Mouse (Mus musculus) forebrain, embryonic 14.5 days (tissue): ENCODE results near the gene Draxin. TPM values are rescaled to one million over a fixed set of nuclear protein-coding genes. Genes with fewer than 3 reads are reported as not detected.
"Not testable (repeated sequence)": the region's sequence is repeated elsewhere in the genome, so short reads cannot be mapped to it uniquely, and the experiment has no call there.

ENCODE experiments used
- ATAC-seq: fragments of 200-750 bp; cut with Nextera tagmentation; 2 replicates; pipeline ENCODE4 v1.8.0; 2017; ENCODE audit warnings: mild to moderate bottlenecking, moderate library complexity
- DNase-seq: peaks from one replicate; pipeline ENCODE4 v3.0.0-alpha.2; 2015; ENCODE audit warnings: low spot score
- H3K27ac ChIP-seq: fragments of 300-500 bp; sonication (generic); 2 replicates; pipeline ENCODE4 v1.5.1; 2014; ENCODE audit warnings: low read depth, mild to moderate bottlenecking, control low read depth, low read length, moderate library complexity
- H3K27me3 ChIP-seq: fragments of 300-500 bp; sonication (generic); replicated peaks from 2 replicates; pipeline ENCODE4 v1.6.1; 2014; ENCODE audit warnings: low read length, control low read depth, mixed read lengths; ENCODE audit not compliant: control insufficient read depth, insufficient read depth
- H3K36me3 ChIP-seq: fragments of 300-500 bp; sonication (generic); 2 replicates; pipeline ENCODE4 v1.6.1; 2014; ENCODE audit warnings: low read length, control low read depth; ENCODE audit not compliant: control insufficient read depth, insufficient read depth
- H3K4me1 ChIP-seq: fragments of 300-500 bp; sonication (generic); 2 replicates; pipeline ENCODE4 v1.6.1; 2014; ENCODE audit warnings: antibody characterized with exemption, low read length, control low read depth; ENCODE audit not compliant: control insufficient read depth, insufficient read depth
- H3K4me2 ChIP-seq: fragments of 300-500 bp; sonication (generic); 2 replicates; pipeline ENCODE4 v1.6.1; 2014; ENCODE audit warnings: mild to moderate bottlenecking, control low read depth, low read length
- H3K4me3 ChIP-seq: fragments of 300-500 bp; sonication (generic); 2 replicates; pipeline ENCODE4 v1.5.1; 2014; ENCODE audit warnings: low read depth, low read length, control low read depth
- H3K9ac ChIP-seq: fragments of 300-500 bp; sonication (generic); 2 replicates; pipeline ENCODE4 v1.6.1; 2014; ENCODE audit warnings: mild to moderate bottlenecking, low read length, control low read depth, moderate library complexity
- H3K9me3 ChIP-seq: fragments of 300-500 bp; sonication (generic); replicated peaks from 2 replicates; pipeline ENCODE4 v1.6.1; 2016; ENCODE audit warnings: low read length, control low read depth, mixed read lengths; ENCODE audit not compliant: control insufficient read depth
- WGBS: fragments of 180-500 bp; shearing (Covaris S2); extraction: QIAGEN DNeasy Blood & Tissue Kit; methylation state at CpG from one replicate; pipeline ENCODE4 v1.1.7; 2014; 5-methylcytosine and 5-hydroxymethylcytosine counted together
- polyA plus RNA-seq: library from polyadenylated mRNA; unstranded; fragments of >200 nt; fragmentation: Nextera tagmentation; extraction: Ambion mirVana; gene quantifications from 2 replicates; pipeline ENCODE4 v1.2.1, GENCODE M21; 2014

Draxin gene
- polyA plus RNA-seq, 1 experiment from 2014 or later, result 18.8 TPM

DNA sequence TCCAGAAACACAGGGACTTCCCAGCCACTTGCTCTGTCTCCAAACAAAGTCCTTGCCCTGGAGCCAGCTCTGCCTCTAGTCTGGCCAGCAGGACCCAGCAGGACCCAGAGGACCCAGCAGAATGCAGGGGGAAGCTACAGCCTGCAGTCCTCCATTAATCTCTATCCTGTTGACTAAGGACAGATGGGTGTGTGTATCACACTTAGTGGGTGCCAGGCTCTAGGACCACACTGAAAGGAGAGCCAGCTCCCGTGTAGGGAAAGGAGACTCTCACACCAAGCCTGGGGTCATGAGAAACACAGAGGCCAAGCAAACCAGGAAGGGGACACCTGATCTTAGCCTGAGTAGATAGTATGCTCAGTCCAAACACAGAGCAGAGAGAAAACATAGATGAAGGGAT lies 2.3 kb downstream of the Draxin start:
- Histone ChIP-seq H3K4me3 (peak overlapping the region; percentile 74), H3K36me3 (no peaks in the 10 kb centered on the region), H3K4me2 (peak overlapping the region; percentile 86), H3K27ac (0 out of 2 replicates have a peak overlapping the region, but pooled peaks have one; percentile 98), H3K9ac (peak overlapping the region; percentile 99), H3K9me3 (no peaks in the 10 kb centered on the region), H3K27me3 (no peaks in the 10 kb centered on the region), H3K4me1 (peaks cover 33% of the 10 kb centered on the region)
- WGBS, result 38% methylated on average over 1 of the region's 1 CpGs
- no peak for ATAC-seq
- no peak for DNase-seq

DNA sequence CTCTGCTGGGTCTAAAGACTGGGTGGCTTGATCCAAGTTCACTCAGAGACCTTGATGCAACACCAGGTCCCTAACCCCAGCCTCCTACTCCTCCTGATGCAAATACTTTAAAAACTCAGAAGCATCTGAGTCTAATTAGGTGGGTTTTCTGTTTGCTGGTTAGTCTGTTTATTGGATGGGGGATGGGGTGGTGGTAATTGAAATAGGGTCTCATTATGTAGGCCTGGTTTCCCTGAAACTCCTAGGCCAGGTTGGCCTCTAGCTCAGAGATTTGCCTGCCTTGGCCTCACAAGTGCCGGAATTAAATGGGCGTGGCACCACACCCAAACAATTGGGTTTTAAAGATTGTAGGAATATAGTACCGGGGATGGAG lies 7.8 kb downstream of the Draxin start:
- no peak for ATAC-seq
- peaks cover 34% of the 10 kb centered on the region for H3K4me1 ChIP-seq
- peak; percentile 56 for DNase-seq
- H3K4me3 ChIP-seq, result no peak overlapping the region
- H3K4me2 ChIP-seq, result peak overlapping the region; percentile 9; the same call in 1 of the 2 replicates
- no peaks in the 10 kb centered on the region for H3K36me3 ChIP-seq
- no peak overlapping the region for H3K9ac ChIP-seq
- WGBS, result 52% methylated on average over 3 of the region's 3 CpGs
- H3K27me3 ChIP-seq, result no peaks in the 10 kb centered on the region
- peak overlapping the region; percentile 90 for H3K27ac ChIP-seq
- H3K9me3 ChIP-seq, result no peaks in the 10 kb centered on the region

DNA sequence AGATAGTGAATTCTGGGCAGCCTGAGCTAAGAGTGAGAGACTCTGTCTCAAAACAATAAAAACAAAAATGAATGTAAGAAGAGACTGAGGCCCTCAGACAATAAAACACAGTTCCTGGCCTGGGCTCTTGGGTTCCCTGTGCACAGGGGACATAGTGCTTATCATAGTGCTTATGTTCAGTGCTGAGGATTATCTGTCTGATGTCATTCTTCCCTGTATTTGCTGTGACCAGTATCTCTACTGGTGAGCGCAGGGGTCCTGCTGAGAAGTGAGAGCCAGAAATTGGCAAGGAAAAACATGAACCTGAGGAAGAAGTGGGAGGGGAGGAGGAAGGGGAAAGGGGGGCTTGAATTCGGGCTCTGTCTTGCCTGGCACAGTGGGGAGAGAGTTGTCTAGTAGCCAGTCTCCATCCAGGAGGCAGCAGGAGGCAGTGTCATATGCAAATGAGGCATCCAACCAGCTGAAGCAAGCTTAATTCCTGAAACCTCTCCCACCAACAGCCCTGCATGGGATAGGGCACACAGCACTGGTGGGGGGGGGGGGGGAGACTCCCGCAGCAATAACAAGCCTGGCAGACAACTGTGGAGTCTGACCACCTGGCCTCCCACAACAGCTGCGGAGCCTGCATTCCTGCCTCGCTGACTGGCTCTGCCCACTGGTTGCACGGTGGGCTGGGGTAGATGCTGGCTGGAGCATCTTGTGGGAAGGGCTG lies 8.4 kb downstream of the Draxin start:
- Histone ChIP-seq H3K9me3 (no peaks in the 10 kb centered on the region), H3K4me3 (no peak overlapping the region), H3K4me1 (peaks cover 32% of the 10 kb centered on the region), H3K36me3 (no peaks in the 10 kb centered on the region), H3K4me2 (peak overlapping the region; percentile 9; the same call in 1 of the 2 replicates), H3K9ac (no peak overlapping the region; the same call in 1 of the 2 replicates), H3K27me3 (no peaks in the 10 kb centered on the region), H3K27ac (peak overlapping the region; percentile 90)
- ATAC-seq (peak; percentile 87), DNase-seq (peak; percentile 90)
- 2% methylated on average over 6 of the region's 6 CpGs for WGBS

DNA sequence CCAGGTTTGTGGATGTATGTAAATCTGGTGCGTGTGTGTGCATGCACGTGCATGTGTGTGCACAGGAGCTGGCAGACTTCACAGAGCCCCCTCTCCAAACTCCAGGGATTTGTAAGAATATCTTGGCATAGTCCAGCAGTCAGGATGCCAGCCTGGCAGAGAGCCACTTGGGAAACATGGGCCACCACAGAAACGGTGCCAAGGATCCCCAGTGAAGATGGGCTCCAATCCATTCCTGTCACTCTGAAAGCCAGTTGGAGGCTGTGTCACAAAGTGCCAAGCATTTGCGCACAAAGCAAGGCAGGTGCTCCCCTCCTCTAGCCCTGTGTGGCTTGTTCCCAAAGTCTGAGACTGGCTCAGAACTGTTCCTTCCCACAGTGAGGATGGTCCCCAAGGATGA lies 9.1 kb downstream of the Draxin start:
- no peaks in the 10 kb centered on the region for H3K27me3 ChIP-seq
- peak; percentile 73 for ATAC-seq
- H3K4me1 ChIP-seq, result peaks cover 27% of the 10 kb centered on the region
- peak; percentile 94 for DNase-seq
- no peaks in the 10 kb centered on the region for H3K9me3 ChIP-seq
- no peak overlapping the region for H3K9ac ChIP-seq
- no peak overlapping the region for H3K4me3 ChIP-seq
- peak overlapping the region; percentile 2; the same call in 1 of the 2 replicates for H3K4me2 ChIP-seq
- peak overlapping the region; percentile 90 for H3K27ac ChIP-seq
- 36% methylated on average over 4 of the region's 4 CpGs for WGBS
- no peaks in the 10 kb centered on the region for H3K36me3 ChIP-seq

DNA sequence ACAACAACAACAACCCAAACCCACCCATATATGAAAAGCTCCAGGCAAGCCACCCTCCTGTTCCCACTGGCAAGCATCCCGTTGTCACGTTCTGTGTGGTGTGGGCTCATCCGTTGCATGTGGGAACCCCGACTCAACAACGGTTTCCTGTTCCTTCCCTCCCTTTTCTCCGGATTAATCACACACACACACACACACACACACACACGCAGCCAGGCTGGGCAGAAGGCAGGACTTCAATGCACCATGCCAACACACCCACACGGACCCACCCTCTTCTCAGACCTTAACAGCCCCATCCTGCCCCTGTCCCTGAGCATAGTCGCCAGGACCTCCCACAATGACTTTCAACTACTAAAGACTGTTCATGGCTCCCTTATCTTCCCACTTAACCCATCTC lies 9.9 kb downstream of the Draxin start:
- Histone ChIP-seq H3K36me3 (0 out of 2 replicates have a peak, but pooled peaks cover under 1% of the 10 kb centered on the region), H3K4me3 (no peak overlapping the region), H3K4me1 (peaks cover 25% of the 10 kb centered on the region), H3K4me2 (0 out of 2 replicates have a peak overlapping the region, but pooled peaks have one; percentile 7), H3K27ac (peak overlapping the region; percentile 90), H3K9ac (no peak overlapping the region), H3K27me3 (no peaks in the 10 kb centered on the region), H3K9me3 (no peaks in the 10 kb centered on the region)
- ATAC-seq (no peak), DNase-seq (peak; percentile 53)
- WGBS, result 64% methylated on average over 9 of the region's 9 CpGs

DNA sequence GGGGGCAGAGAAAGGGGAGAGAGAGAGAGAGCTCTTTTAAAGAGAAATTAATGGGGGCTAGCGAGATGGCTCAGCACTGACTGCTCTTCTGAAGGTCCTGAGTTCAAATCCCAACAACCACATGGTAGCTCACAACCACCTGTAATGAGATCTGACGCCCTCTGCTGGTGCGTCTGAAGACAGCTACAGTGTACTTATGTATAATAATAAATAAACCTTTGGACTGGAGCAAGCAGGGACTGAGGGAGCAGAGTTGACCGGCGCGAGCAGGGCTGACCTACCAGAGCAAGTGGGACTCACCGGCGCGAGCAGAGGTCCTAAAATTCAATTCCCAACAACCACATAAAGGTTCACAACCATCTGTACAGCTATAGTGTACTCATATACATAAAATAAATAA lies 10.9 kb downstream of the Draxin start:
- not testable (repeated sequence) for H3K27ac ChIP-seq, H3K4me2 ChIP-seq, ATAC-seq, H3K27me3 ChIP-seq, DNase-seq, H3K4me3 ChIP-seq, H3K36me3 ChIP-seq, H3K9me3 ChIP-seq, H3K9ac ChIP-seq
- H3K4me1 ChIP-seq, result peaks cover 25% of the 10 kb centered on the region
- 89% methylated on average over 9 of the region's 9 CpGs for WGBS

DNA sequence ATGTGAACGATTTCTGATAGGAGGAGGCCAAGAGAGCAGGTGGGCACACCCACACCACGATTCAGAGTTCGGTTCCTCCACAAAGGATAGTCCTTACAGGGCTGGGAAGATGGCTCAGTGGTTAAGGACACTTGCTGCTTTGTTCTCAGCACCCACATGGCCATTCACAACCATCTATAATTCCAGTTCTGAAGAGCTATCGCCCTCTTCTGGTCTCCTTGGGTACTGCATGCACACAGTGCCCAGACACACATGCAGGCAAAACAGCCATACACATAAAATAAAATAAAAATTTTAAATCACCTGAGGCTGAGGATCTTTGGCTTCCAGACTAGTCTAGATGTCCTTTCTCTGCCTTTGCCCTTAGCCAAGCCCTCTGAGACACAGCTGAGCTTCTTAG lies 13.1 kb downstream of the Draxin start:
- peaks cover 16% of the 10 kb centered on the region for H3K36me3 ChIP-seq
- ATAC-seq (no peak), DNase-seq (no peak)
- WGBS, result 78% methylated on average over 4 of the region's 4 CpGs
- H3K27ac ChIP-seq, result no peak overlapping the region
- no peak overlapping the region for H3K4me2 ChIP-seq
- H3K9me3 ChIP-seq, result no peaks in the 10 kb centered on the region
- no peak overlapping the region for H3K9ac ChIP-seq
- H3K4me1 ChIP-seq, result peaks cover 17% of the 10 kb centered on the region
- no peaks in the 10 kb centered on the region for H3K27me3 ChIP-seq
- no peak overlapping the region for H3K4me3 ChIP-seq

DNA sequence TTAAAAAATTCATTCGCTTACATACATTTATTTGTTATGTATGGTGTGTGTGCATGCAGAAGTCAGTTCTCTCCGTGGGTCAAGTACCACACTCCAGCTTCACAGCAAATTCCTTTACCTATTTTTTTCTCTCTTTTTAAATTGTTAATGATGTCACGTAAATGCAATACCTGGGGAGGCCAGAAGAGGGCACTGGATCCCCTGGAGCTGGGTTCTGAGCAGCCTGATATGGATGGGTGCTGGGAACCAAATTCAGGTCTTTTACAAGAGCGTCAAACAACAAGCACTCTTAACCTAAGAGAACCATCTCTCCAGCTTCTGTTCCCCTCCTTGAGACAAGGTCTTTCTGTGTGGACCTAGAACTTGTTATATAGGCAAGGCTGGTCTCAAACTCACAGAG lies 13.8 kb downstream of the Draxin start:
- no peak overlapping the region for H3K4me3 ChIP-seq
- peaks cover 21% of the 10 kb centered on the region for H3K36me3 ChIP-seq
- WGBS, result 78% methylated on average over 4 of the region's 4 CpGs
- H3K27me3 ChIP-seq, result no peaks in the 10 kb centered on the region
- no peaks in the 10 kb centered on the region for H3K9me3 ChIP-seq
- no peak overlapping the region for H3K27ac ChIP-seq
- DNase-seq, result no peak
- no peak overlapping the region for H3K4me2 ChIP-seq
- ATAC-seq, result no peak
- no peak overlapping the region for H3K9ac ChIP-seq
- H3K4me1 ChIP-seq, result peaks cover 11% of the 10 kb centered on the region

DNA sequence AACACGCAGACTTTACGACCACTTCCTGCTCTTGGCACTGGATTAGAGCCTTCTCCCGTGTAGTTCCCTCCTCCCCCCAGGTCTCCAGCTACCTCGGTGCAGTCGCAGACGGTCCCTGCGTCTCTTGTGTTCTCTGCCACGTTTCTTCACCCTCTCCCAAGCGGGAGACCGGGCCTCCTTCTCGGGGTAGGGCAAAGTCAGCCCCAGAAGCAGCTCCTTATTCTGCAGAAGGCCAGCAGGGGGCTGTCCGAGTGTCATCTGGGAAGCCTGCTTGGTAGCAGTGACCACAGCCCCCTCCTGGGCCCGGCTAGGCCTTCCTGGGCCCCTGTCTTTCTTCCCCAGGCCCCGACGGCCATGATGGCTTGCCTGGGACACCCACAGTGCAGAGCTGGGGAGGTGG lies 15.0 kb downstream of the Draxin start:
- Histone ChIP-seq H3K4me2 (0 out of 2 replicates have a peak overlapping the region, but pooled peaks have one; percentile 9), H3K4me1 (peaks cover 1% of the 10 kb centered on the region; the same call in 1 of the 2 replicates), H3K36me3 (peaks cover 27% of the 10 kb centered on the region), H3K27me3 (no peaks in the 10 kb centered on the region), H3K4me3 (no peak overlapping the region), H3K9ac (peak overlapping the region; percentile 1), H3K9me3 (no peaks in the 10 kb centered on the region), H3K27ac (0 out of 2 replicates have a peak overlapping the region, but pooled peaks have one; percentile 3)
- no peak for DNase-seq
- 7% methylated on average over 15 of the region's 15 CpGs for WGBS
- ATAC-seq, result peak; percentile 40
